Mouse (Mus musculus) cortical plate, adult 2 months (tissue): ENCODE results near the gene Dusp19. TPM values are rescaled to one million over a fixed set of nuclear protein-coding genes. Genes with fewer than 3 reads are reported as not detected.

ENCODE experiments used
- H3K27ac ChIP-seq: fragments of 200-500 bp; 2 replicates; pipeline ENCODE4 v1.5.1; 2012; ENCODE audit warnings: low read length, control low read depth, inconsistent platforms; ENCODE audit not compliant: insufficient read depth
- H3K4me1 ChIP-seq: fragments of 200-500 bp; 2 replicates; pipeline ENCODE4 v1.6.1; 2011; ENCODE audit warnings: low read length; ENCODE audit not compliant: control insufficient read depth, insufficient read depth
- H3K4me3 ChIP-seq: fragments of 200-500 bp; 2 replicates; pipeline ENCODE4 v1.5.1; 2011; ENCODE audit warnings: mild to moderate bottlenecking, low read length, control low read depth; ENCODE audit not compliant: insufficient read depth
- CTCF ChIP-seq: fragments of 200-500 bp; IDR thresholded peaks from 2 replicates; pipeline ENCODE4 v1.5.1; 2011; ENCODE audit warnings: mild to moderate bottlenecking, control low read depth, low read length; ENCODE audit not compliant: insufficient read depth; ENCODE audit errors: extremely low read depth
- POLR2A ChIP-seq: fragments of 200-500 bp; IDR thresholded peaks from 2 replicates; pipeline ENCODE4 v1.6.1; 2011; ENCODE audit warnings: mild to moderate bottlenecking, low read length, control low read depth; ENCODE audit not compliant: insufficient read depth; ENCODE audit errors: extremely low read depth
- polyA plus RNA-seq: library from polyadenylated mRNA; depleted of rRNA; stranded (reverse); fragments of >200 nt; gene quantifications from 2 replicates; pipeline ENCODE4 v1.2.3, GENCODE M21; 2012; rRNA removed

Dusp19 gene
- polyA plus RNA-seq, 1 experiment: 16.9 TPM

DNA sequence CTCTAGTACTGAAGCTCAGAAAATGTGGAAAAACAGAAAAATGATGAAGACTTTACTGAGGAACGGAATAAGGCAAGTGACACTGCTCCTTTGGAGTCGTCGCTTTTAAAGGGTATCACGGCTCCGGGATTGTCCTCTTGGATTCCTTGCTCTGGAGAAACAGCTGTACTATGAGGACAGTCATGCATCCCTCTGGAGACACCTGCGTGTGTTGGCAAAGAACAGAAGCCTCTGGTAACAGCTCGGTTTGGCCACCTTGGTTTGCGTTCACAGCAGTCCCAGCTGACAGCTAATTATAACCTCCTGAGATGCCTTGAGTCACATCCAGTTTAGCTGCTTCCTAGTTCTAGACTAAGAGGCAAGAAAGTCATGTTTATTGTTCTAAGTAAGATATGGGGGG, 62.0 kb downstream of the Dusp19 start:
- no peak for TF ChIP-seq CTCF
- no peak for TF ChIP-seq POLR2A
- Histone ChIP-seq H3K4me1 (no peaks in the 10 kb centered on the region), H3K27ac (no peak overlapping the region), H3K4me3 (no peak overlapping the region)

Other genes starting within 250 kb of the Dusp19 start
- 13.3 and 14.3 TPM in 2 replicates for gene Frzb, start 169.4 kb upstream of the Dusp19 start, polyA plus RNA-seq
- gene Nckap1, start 35.7 kb upstream of the Dusp19 start, polyA plus RNA-seq: 237 and 249 TPM in 2 replicates
- gene Nup35, start 191 bp downstream of the Dusp19 start, polyA plus RNA-seq: 20.3 and 25.6 TPM in 2 replicates